Mouse (Mus musculus) layer of hippocampus, adult 2 months (tissue): ENCODE measurements around the gene Mup12. TPM values are rescaled to one million over a fixed set of nuclear protein-coding genes. Genes with fewer than 3 reads are reported as not detected.
"Not testable (repeated sequence)": the region's sequence is repeated elsewhere in the genome, so short reads cannot be mapped to it uniquely, and the experiment has no call there.

Source experiments
- DNase-seq, 2 experiments: peaks; one replicate each; pipeline ENCODE4 v3.0.0; 2022; ENCODE audit warnings: low spot score in 2 of 2
- H3K27ac ChIP-seq: fragments of 200-600 bp; 2 replicates; pipeline ENCODE4 v1.8.1; 2022
- H3K4me3 ChIP-seq: fragments of 200-600 bp; 2 replicates; pipeline ENCODE4 v1.8.1; 2022; ENCODE audit warnings: mild to moderate bottlenecking
- long read RNA-seq, 2 experiments: library from polyadenylated mRNA; stranded (forward); transcript quantifications; one replicate each; pipeline ENCODE4 v2.0.0; 2021; ENCODE audit warnings: borderline mapping rate in 2 of 2
- total RNA-seq, 2 experiments: library from RNA; stranded (reverse); gene quantifications; 2 replicates each; pipeline ENCODE4 v1.2.3; 2021

The Mup12 gene
- total RNA-seq: not detected
- long read RNA-seq, experiment 1: 0 reads
- long read RNA-seq, experiment 2: 0 reads

GRCm38 (mm10) chr4:60741226-60741625 lies at the start of gene Mup12:
Gene Mup12 (minus strand): TSS chr4:60741326.
- not testable (repeated sequence) for DNase-seq, H3K4me3 ChIP-seq, H3K27ac ChIP-seq

Other genes starting within 250 kb of the Mup12 start
- not detected for gene Mup1, start 239.4 kb downstream of the Mup12 start, total RNA-seq
- not detected for gene Mup10, start 159.1 kb downstream of the Mup12 start, total RNA-seq
- not detected for gene Mup11, start 78.9 kb downstream of the Mup12 start, total RNA-seq
- gene Mup22, start 80.1 kb upstream of the Mup12 start, total RNA-seq: not detected